Mouse (Mus musculus) liver, embryonic 13.5 days (tissue): ENCODE data around the gene Selenbp2. TPM values are rescaled to one million over a fixed set of nuclear protein-coding genes. Genes with fewer than 3 reads are reported as not detected.
A peak's percentile ranks its signal among the peaks of the same experiment; 100 is the strongest.
"Not testable (repeated sequence)": the region's sequence is repeated elsewhere in the genome, so short reads cannot be mapped to it uniquely, and the experiment has no call there.

ENCODE experiments used
- ATAC-seq: fragments of 200-750 bp; cut with Nextera tagmentation; 2 replicates; pipeline ENCODE4 v1.8.0; 2017; ENCODE audit warnings: low read depth, mild to moderate bottlenecking, moderate number of reproducible peaks, moderate library complexity
- DNase-seq: peaks from one replicate; pipeline ENCODE4 v3.0.0; 2022
- H3K27ac ChIP-seq: fragments of 300-500 bp; sonication (generic); 2 replicates; pipeline ENCODE4 v1.5.1; 2015; ENCODE audit warnings: moderate library complexity, mild to moderate bottlenecking, inconsistent platforms
- H3K27me3 ChIP-seq: fragments of 300-500 bp; sonication (generic); 2 replicates; pipeline ENCODE4 v1.6.1; 2015; ENCODE audit warnings: mild to moderate bottlenecking, inconsistent platforms
- H3K36me3 ChIP-seq: fragments of 300-500 bp; sonication (generic); 2 replicates; pipeline ENCODE4 v1.6.1; 2015; ENCODE audit warnings: mild to moderate bottlenecking, inconsistent platforms
- H3K4me1 ChIP-seq: fragments of 300-500 bp; sonication (generic); replicated peaks from 2 replicates; pipeline ENCODE4 v1.6.1; 2015; ENCODE audit warnings: inconsistent platforms
- H3K4me2 ChIP-seq: fragments of 300-500 bp; sonication (generic); 2 replicates; pipeline ENCODE4 v1.6.1; 2015; ENCODE audit warnings: inconsistent platforms, mild to moderate bottlenecking, moderate library complexity
- H3K4me3 ChIP-seq: fragments of 300-500 bp; sonication (generic); replicated peaks from 2 replicates; pipeline ENCODE4 v1.5.1; 2015; ENCODE audit warnings: mild to moderate bottlenecking, inconsistent platforms
- H3K9ac ChIP-seq: fragments of 300-500 bp; sonication (generic); 2 replicates; pipeline ENCODE4 v1.6.1; 2015; ENCODE audit warnings: mild to moderate bottlenecking, inconsistent platforms
- H3K9me3 ChIP-seq: fragments of 300-500 bp; sonication (generic); replicated peaks from 2 replicates; pipeline ENCODE4 v1.6.1; 2016; ENCODE audit warnings: inconsistent platforms
- whole genome bisulfite sequencing: fragments of 180-500 bp; shearing (Covaris S2); methylation state at CpG from one replicate; pipeline ENCODE4 v1.1.7; 2015; ENCODE audit not compliant: insufficient replicate concordance; 5-methylcytosine and 5-hydroxymethylcytosine counted together
- polyA plus RNA-seq: library from polyadenylated mRNA; unstranded; fragments of >200 nt; fragmentation: Nextera tagmentation; extraction: Ambion mirVana; gene quantifications from 2 replicates; pipeline ENCODE4 v1.2.1, GENCODE M21; 2015

The Selenbp2 gene
- polyA plus RNA-seq, 1 experiment from 2014 or later: 8.5 TPM

DNA sequence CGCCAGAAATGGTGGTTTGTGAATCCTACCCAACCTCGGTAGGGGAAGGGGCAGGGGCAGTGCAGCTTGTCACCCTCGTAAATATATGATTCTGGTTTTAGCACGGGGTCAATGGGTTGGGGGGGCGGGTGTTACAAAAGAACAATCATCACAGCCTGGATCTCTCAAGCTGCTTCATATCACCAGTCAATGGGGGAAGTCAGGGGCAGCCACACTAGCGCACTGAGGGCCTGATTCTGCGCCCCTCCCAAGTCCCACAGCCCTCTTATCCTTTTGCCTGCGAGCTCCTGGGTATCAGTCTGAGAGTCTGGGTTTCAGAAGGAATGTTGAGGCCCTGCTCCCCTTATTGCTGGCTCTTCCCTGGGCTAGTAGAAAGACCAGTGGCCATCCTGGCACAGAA, 518 bp downstream of the Selenbp2 start:
- H3K4me2 ChIP-seq: 0 out of 2 replicates have a peak overlapping the region, but pooled peaks have one; percentile 0
- H3K9me3 ChIP-seq, DNase-seq, H3K36me3 ChIP-seq, ATAC-seq, H3K27me3 ChIP-seq, H3K27ac ChIP-seq, H3K9ac ChIP-seq, H3K4me3 ChIP-seq: not testable (repeated sequence)
- H3K4me1 ChIP-seq: peaks cover 41% of the 10 kb centered on the region
- WGBS: 43% methylated on average over 5 of the region's 8 CpGs

DNA sequence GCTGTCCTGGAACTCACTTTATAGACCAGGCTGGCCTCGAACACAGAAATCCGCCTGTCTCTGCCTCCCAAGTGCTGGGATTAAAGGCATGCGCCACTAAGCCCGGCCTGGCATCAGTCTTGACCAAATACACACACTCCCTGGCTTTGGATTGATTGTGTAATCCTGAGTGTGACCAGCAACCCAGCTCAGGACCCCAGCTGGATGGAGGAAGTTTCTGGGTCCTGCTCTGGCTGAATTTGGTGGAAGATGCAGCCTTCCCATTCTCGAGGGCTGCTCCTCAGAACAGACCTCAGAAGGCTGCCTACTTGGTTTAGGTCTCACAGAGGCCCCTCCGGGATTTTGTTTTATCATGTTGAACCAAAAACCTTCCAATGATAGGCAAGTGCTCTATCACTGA, 2.2 kb downstream of the Selenbp2 start:
- H3K4me1 ChIP-seq: peaks cover 33% of the 10 kb centered on the region
- not testable (repeated sequence) for ATAC-seq, H3K36me3 ChIP-seq, H3K4me2 ChIP-seq, DNase-seq, H3K4me3 ChIP-seq, H3K9me3 ChIP-seq, H3K9ac ChIP-seq, H3K27me3 ChIP-seq, H3K27ac ChIP-seq
- WGBS: 57% methylated on average over 6 of the region's 6 CpGs

DNA sequence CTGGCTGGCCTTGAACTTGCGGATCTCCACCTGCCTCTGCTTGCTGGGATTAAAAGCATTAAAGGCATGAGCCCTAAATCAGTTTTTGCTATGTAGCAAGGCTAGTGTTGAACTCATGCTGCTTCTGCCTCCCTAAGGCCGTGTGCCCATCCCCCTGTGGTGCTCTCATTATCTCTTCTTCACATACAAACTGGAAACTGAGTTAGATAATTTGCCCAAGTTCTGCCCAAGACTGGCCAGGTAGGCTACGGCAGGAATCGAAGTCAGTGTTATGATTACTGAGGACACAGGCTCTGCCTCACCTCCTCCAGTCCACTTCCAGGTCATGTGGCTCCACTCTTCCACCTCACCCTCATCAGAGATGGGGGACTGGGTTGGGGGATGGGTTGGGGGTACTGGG, 2.9 kb downstream of the Selenbp2 start:
- WGBS: 36% methylated on average over 4 of the region's 4 CpGs
- H3K4me3 ChIP-seq: not testable (repeated sequence)
- ATAC-seq: peak; percentile 71

DNA sequence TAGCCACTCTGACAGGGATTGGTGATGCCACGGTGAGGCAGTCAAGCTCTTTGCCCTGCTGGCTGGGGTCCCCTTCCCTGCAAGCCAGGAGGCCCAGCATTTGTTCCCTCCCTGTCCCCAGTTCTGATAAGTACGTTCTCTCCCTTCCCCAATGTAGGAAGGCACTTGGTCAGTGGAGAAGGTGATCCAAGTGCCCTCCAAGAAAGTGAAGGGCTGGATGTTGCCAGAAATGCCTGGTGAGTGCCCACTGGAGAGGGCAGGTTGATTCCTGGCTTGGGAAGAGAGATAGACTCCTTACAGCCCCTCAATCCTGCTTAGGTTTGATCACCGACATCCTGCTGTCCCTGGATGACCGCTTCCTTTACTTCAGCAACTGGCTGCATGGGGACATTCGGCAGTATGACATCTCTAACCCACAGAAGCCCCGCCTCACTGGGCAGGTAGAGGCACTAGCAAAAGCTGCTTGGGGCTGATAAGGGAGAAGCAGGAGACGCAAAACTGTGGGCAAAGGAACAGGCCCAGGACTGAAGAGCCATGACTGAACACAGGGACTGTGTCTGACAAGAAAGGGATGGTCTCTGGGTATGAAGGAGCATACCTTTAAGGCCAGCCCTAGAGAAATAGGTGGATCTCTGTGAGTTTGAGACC, 8.9 kb downstream of the Selenbp2 start:
- H3K4me2 ChIP-seq: peak overlapping the region; percentile 54
- ATAC-seq: peak; percentile 98
- peak overlapping the region; percentile 92 for H3K27ac ChIP-seq
- not testable (repeated sequence) for H3K4me3 ChIP-seq, H3K9me3 ChIP-seq, H3K27me3 ChIP-seq, H3K36me3 ChIP-seq
- H3K4me1 ChIP-seq: peaks cover 25% of the 10 kb centered on the region
- peak overlapping the region; percentile 56 for H3K9ac ChIP-seq
- WGBS: 37% methylated on average over 7 of the region's 7 CpGs
- DNase-seq: peak; percentile 87

More for the DNA sequence above, 2.9 kb downstream of the Selenbp2 start:
- peaks cover 40% of the 10 kb centered on the region for H3K4me1 ChIP-seq
- not testable (repeated sequence) for DNase-seq, H3K27ac ChIP-seq, H3K9me3 ChIP-seq, H3K27me3 ChIP-seq, H3K9ac ChIP-seq, H3K4me2 ChIP-seq, H3K36me3 ChIP-seq

- no peaks in the 10 kb centered on the region for H3K27me3 ChIP-seq
- H3K4me2 ChIP-seq: peak overlapping the region; percentile 54
- H3K4me1 ChIP-seq: peaks cover 25% of the 10 kb centered on the region
- peak overlapping the region; percentile 56 for H3K9ac ChIP-seq
- ATAC-seq: peak; percentile 39
- DNase-seq: no peak
- 58% methylated on average over 3 of the region's 3 CpGs for WGBS
- H3K36me3 ChIP-seq: no peaks in the 10 kb centered on the region
- peak overlapping the region; percentile 92 for H3K27ac ChIP-seq
- H3K4me3 ChIP-seq: no peak overlapping the region
- H3K9me3 ChIP-seq: no peaks in the 10 kb centered on the region
These were observed 9.5 kb downstream of the Selenbp2 start for GRCm38 (mm10) chr3:94702856-94703255.

- peak; percentile 50 for ATAC-seq
- H3K4me2 ChIP-seq: 0 out of 2 replicates have a peak overlapping the region, but pooled peaks have one; percentile 54
These were observed 10.0 kb downstream of the Selenbp2 start for GRCm38 (mm10) chr3:94703364-94703763.

DNA sequence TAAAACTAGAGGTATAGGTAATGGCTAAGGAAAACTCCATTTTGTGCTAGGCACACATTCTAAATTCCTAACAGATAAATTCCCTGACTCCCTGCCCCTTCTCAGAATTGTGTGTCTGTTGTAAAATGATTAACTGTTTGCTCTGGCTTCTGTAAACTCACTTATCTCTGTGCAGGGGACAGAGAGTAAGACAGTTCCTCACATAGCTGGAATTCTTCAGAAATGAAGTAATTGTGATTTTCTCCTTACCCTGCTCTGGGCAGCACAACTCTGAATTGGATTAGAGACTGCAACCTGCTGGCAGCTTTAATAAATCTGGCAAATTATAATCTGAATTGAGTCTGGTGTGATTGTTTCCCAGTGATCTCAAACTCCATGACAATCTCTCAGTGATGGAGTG, 17.2 kb downstream of the Selenbp2 start:
- H3K36me3 ChIP-seq, H3K27me3 ChIP-seq, H3K9me3 ChIP-seq, H3K4me3 ChIP-seq, DNase-seq, H3K27ac ChIP-seq, H3K4me1 ChIP-seq, H3K4me2 ChIP-seq, H3K9ac ChIP-seq: not testable (repeated sequence)
- peak; percentile 39; the same call in 1 of the 2 replicates for ATAC-seq

More at GRCm38 (mm10) chr3:94703364-94703763, 10.0 kb downstream of the Selenbp2 start:
- DNase-seq: peak; percentile 44
- H3K36me3 ChIP-seq, H3K9me3 ChIP-seq, H3K4me3 ChIP-seq, H3K27me3 ChIP-seq: not testable (repeated sequence)
- Histone ChIP-seq H3K4me1 (peaks cover 25% of the 10 kb centered on the region), H3K27ac (peak overlapping the region; percentile 92), H3K9ac (peak overlapping the region; percentile 56; the same call in 1 of the 2 replicates)
- WGBS: 15% methylated on average over 3 of the region's 3 CpGs

- not testable (repeated sequence) for DNase-seq, H3K27ac ChIP-seq, ATAC-seq, H3K4me2 ChIP-seq, H3K36me3 ChIP-seq, H3K9me3 ChIP-seq, H3K27me3 ChIP-seq, H3K4me3 ChIP-seq, H3K9ac ChIP-seq, H3K4me1 ChIP-seq
- WGBS: 61% methylated on average over 3 of the region's 3 CpGs
These were observed 20.1 kb downstream of the Selenbp2 start for GRCm38 (mm10) chr3:94713424-94713823.

DNA sequence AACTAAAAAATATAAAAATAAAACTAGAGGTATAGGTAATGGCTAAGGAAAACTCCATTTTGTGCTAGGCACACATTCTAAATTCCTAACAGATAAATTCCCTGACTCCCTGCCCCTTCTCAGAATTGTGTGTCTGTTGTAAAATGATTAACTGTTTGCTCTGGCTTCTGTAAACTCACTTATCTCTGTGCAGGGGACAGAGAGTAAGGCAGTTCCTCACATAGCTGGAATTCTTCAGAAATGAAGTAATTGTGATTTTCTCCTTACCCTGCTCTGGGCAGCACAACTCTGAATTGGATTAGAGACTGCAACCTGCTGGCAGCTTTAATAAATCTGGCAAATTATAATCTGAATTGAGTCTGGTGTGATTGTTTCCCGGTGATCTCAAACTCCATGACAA, 24.9 kb downstream of the Selenbp2 start:
- H3K27ac ChIP-seq, H3K4me3 ChIP-seq, H3K9me3 ChIP-seq, H3K4me1 ChIP-seq, H3K9ac ChIP-seq, H3K27me3 ChIP-seq, DNase-seq, H3K4me2 ChIP-seq, H3K36me3 ChIP-seq: not testable (repeated sequence)
- peak; percentile 61 for ATAC-seq
- 44% methylated on average over 1 of the region's 1 CpGs for WGBS

GRCm38 (mm10) chr3:94723637-94724036, 30.3 kb downstream of the Selenbp2 start:
- H3K27ac ChIP-seq, H3K27me3 ChIP-seq, H3K4me1 ChIP-seq, ATAC-seq, H3K9ac ChIP-seq, H3K4me2 ChIP-seq, H3K9me3 ChIP-seq, DNase-seq, H3K36me3 ChIP-seq, H3K4me3 ChIP-seq: not testable (repeated sequence)
- WGBS: 13% methylated on average over 2 of the region's 2 CpGs

- no peak for DNase-seq
- Histone ChIP-seq H3K27ac (no peak overlapping the region), H3K36me3 (no peaks in the 10 kb centered on the region), H3K4me1 (no peaks in the 10 kb centered on the region), H3K9me3 (no peaks in the 10 kb centered on the region), H3K4me3 (no peak overlapping the region), H3K4me2 (no peak overlapping the region), H3K9ac (no peak overlapping the region), H3K27me3 (no peaks in the 10 kb centered on the region)
- WGBS: 84% methylated on average over 17 of the region's 17 CpGs
- ATAC-seq: no peak
These were observed 52.3 kb downstream of the Selenbp2 start for GRCm38 (mm10) chr3:94745691-94746090.
